Mouse (Mus musculus): ENCODE data around the gene Tmem117. TPM values are rescaled to one million over a fixed set of nuclear protein-coding genes. Genes with fewer than 3 reads are reported as not detected.

Tmem117 gene
- polyA plus RNA-seq, 1 experiment: 0.65 TPM

DNA sequence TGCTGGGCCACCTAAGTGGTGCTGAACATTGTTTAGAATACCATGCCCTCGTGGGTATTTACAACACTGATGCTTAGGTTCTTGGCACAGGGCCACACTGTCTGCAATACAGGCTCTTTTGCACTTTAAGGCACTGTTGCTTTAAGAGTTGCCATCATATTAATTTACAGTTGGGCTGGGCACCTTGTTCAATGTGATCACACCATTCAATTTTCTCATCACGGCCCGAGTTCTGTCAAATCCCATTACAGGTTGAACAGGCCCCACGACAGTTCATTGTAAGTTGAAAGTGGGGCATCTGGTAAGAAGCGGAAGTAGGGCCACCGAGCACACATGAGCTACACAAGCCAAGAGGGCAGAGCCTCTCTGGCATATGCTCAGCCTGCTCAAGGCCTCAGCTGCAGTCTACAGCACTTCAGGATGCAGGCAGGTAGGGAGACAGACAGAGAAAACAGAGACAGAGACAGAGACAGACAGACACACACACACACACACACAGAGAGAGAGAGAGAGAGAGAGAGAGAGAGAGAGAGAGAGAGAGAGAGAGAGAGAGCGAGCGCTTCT, 478.3 kb downstream of the Tmem117 start:
- no peaks in the 10 kb centered on the region for H3K27me3 ChIP-seq (ENCODE audit: control insufficient read depth, insufficient read depth, low read length)
- H3K4me1 ChIP-seq (ENCODE audit: control insufficient read depth, insufficient read depth, low read length): no peaks in the 10 kb centered on the region
- H3K36me3 ChIP-seq (ENCODE audit: control insufficient read depth, insufficient read depth, low read length): no peaks in the 10 kb centered on the region
- no peak overlapping the region for H3K27ac ChIP-seq (ENCODE audit: control insufficient read depth, insufficient read depth, low read depth, low read length)
- H3K4me3 ChIP-seq (ENCODE audit: control insufficient read depth, low read depth, low read length): no peak overlapping the region
- TF ChIP-seq POLR2A (IDR thresholded peaks at IDR 0.05; ENCODE audit: control insufficient read depth, low read depth, low read length) (no peak), CTCF (IDR thresholded peaks at IDR 0.05; ENCODE audit: control insufficient read depth, insufficient read depth, insufficient replicate concordance, low read depth, low read length) (no peak)

DNA sequence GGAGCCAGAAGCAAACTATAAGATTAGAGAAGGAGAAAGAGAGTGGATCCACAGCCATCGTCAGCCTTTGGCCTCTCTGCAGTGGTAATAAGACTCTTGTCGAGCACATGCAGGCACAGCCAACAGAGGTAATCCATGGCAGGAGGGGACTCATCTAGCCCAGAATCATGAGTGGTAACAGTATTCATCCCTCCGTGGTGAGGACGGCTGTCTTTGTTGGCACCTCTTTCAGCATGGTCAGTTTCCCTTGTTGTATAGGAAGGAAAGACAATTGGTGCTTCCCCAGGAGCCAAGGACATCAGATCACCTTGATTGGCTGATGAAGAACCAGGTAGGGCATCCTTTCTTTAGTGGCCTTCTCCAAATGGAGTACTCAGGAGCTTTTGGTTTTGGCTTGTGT, 479.6 kb downstream of the Tmem117 start:
- no peaks in the 10 kb centered on the region for H3K27me3 ChIP-seq (ENCODE audit: control insufficient read depth, insufficient read depth, low read length)
- no peak overlapping the region for H3K4me3 ChIP-seq (ENCODE audit: control insufficient read depth, low read depth, low read length)
- no peak for TF ChIP-seq POLR2A (IDR thresholded peaks at IDR 0.05; ENCODE audit: control insufficient read depth, low read depth, low read length)
- no peak for TF ChIP-seq CTCF (IDR thresholded peaks at IDR 0.05; ENCODE audit: control insufficient read depth, insufficient read depth, insufficient replicate concordance, low read depth, low read length)
- H3K36me3 ChIP-seq (ENCODE audit: control insufficient read depth, insufficient read depth, low read length): no peaks in the 10 kb centered on the region
- no peaks in the 10 kb centered on the region for H3K4me1 ChIP-seq (ENCODE audit: control insufficient read depth, insufficient read depth, low read length)
- H3K27ac ChIP-seq (ENCODE audit: control insufficient read depth, insufficient read depth, low read depth, low read length): no peak overlapping the region

DNA sequence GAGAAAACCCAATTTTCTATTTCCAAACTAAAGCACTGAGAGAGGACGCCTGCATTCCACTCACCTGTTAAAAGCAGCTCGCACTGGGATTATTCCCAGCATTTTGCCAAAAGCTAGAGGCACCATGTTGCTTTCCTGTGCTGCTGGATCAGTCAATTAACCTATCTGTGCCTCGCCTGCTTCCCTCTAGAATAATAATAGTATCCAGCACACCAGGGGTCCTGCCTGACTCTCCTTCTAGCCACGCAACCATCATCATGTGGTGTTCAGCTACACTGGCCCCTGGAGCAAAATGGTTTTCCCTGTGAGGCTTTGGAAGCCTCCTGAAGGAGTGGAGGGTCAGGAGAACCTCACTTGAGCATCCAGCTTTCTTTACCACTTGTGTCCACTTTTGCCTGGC, 502.4 kb downstream of the Tmem117 start:
- no peak overlapping the region for H3K27ac ChIP-seq (ENCODE audit: control insufficient read depth, insufficient read depth, low read depth, low read length)
- no peaks in the 10 kb centered on the region for H3K36me3 ChIP-seq (ENCODE audit: control insufficient read depth, insufficient read depth, low read length)
- H3K27me3 ChIP-seq (ENCODE audit: control insufficient read depth, insufficient read depth, low read length): no peaks in the 10 kb centered on the region
- H3K4me3 ChIP-seq (ENCODE audit: control insufficient read depth, low read depth, low read length): no peak overlapping the region
- TF ChIP-seq POLR2A (IDR thresholded peaks at IDR 0.05; ENCODE audit: control insufficient read depth, low read depth, low read length): no peak
- no peak for TF ChIP-seq CTCF (IDR thresholded peaks at IDR 0.05; ENCODE audit: control insufficient read depth, insufficient read depth, insufficient replicate concordance, low read depth, low read length)
- no peaks in the 10 kb centered on the region for H3K4me1 ChIP-seq (ENCODE audit: control insufficient read depth, insufficient read depth, low read length)

DNA sequence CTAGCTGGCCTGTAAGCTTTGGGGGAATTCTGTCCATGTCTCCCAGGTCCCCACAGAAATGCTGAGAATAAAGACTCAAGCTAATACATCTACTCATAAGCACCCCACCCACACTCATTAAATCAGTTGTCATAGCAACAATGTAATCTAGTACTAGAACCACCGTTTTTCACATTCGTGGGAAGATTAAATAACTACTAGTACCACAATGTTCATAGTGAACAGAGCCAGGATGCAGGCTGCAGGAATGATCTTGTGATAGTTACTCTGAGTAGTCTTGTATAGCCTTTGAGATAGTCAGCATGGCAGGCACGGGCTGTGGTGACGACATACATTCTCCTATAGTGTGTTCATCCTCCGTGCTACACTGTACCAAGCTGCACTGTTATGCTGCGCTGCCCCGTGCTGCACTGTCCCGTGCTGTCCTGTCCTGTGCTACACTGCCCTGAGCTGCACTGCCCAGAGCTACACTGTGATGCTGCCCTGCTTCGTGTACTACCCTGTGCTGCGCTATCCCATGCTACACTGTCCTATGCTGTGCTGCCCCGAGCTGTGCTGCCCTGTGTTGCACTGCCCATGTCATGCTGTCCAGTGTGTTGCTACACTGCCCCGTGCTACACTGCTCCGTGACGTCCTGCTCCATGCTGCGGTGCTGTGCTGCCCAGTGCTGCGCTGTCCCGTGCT, 507.0 kb downstream of the Tmem117 start:
- Histone ChIP-seq H3K27me3 (ENCODE audit: control insufficient read depth, insufficient read depth, low read length) (no peaks in the 10 kb centered on the region), H3K4me1 (ENCODE audit: control insufficient read depth, insufficient read depth, low read length) (no peaks in the 10 kb centered on the region), H3K27ac (ENCODE audit: control insufficient read depth, insufficient read depth, low read depth, low read length) (no peak overlapping the region), H3K4me3 (ENCODE audit: control insufficient read depth, low read depth, low read length) (no peak overlapping the region), H3K36me3 (ENCODE audit: control insufficient read depth, insufficient read depth, low read length) (no peaks in the 10 kb centered on the region)
- TF ChIP-seq POLR2A (IDR thresholded peaks at IDR 0.05; ENCODE audit: control insufficient read depth, low read depth, low read length) (no peak), CTCF (IDR thresholded peaks at IDR 0.05; ENCODE audit: control insufficient read depth, insufficient read depth, insufficient replicate concordance, low read depth, low read length) (no peak)

DNA sequence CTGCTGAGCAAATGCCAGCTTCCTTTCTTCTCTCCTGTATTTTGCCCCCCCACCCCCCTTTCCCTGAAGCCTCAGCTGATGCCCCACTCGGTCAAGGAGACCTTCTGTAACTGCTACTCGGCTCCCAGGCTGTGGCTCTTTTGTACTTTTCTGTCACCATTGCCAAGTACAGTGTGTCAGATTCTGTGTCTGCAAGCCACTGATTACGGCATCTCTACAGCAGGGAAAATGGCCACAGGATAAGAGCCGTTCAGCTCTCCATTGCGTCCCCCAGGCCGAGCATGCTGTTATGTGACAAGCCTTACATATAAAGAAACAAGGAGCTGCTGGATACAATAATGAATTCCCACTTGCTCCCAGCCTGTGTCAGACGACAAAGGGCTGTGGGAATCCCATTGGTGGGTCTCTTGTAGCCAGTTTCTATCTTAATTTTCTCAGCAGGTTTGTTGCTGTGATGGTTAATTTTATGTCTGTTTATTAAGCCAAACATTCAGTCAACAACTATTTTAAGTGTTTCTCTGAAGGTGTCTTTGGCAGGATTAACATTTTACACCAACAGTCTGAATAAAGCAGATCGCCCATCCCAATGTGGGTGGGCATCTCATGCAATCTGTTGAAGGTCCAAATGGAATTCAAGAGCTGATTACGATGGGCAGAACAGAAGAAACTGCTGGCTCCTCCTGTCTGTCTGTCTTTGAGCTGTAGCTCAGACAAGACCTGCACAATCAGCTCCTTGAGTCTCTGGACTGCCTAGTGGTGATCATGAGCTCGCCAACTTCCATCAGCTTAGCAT, 508.2 kb downstream of the Tmem117 start:
- H3K27ac ChIP-seq (ENCODE audit: control insufficient read depth, insufficient read depth, low read depth, low read length): no peak overlapping the region
- no peaks in the 10 kb centered on the region for H3K36me3 ChIP-seq (ENCODE audit: control insufficient read depth, insufficient read depth, low read length)
- no peak overlapping the region for H3K4me3 ChIP-seq (ENCODE audit: control insufficient read depth, low read depth, low read length)
- TF ChIP-seq POLR2A (IDR thresholded peaks at IDR 0.05; ENCODE audit: control insufficient read depth, low read depth, low read length) (no peak), CTCF (IDR thresholded peaks at IDR 0.05; ENCODE audit: control insufficient read depth, insufficient read depth, insufficient replicate concordance, low read depth, low read length) (no peak)
- no peaks in the 10 kb centered on the region for H3K4me1 ChIP-seq (ENCODE audit: control insufficient read depth, insufficient read depth, low read length)
- H3K27me3 ChIP-seq (ENCODE audit: control insufficient read depth, insufficient read depth, low read length): no peaks in the 10 kb centered on the region

DNA sequence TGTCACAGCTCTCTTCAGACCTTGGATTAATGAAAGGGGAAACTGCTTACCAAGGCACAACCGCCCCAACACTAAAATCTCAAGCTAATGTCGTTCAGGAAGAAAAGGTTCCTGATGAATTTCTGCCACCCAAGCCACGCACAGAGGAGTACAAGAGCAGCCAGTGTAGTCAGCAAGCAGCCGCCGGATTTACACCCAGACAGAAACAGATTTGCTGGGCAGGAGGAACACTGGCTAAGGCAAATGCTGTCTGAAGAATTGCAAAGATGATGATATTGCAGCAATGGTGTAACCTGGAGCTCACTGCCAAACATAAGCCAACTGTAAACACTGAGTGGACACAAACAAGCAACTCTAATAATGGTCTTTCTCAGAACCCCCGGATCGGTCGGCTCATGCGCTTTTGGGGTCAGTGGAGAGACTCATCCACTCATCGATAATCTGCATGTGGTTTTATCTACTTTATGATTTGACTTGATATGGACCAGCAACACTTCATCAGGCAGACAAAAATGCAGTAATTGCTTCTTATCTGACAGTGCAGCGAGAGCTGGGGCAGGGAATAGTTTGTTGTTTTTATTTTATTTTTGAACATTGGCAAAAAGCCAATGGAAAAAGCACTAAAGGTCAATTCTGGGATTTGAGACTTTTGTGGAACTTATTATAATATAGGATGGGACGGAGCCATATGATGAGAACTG, 509.8 kb downstream of the Tmem117 start:
- Histone ChIP-seq H3K36me3 (ENCODE audit: control insufficient read depth, insufficient read depth, low read length) (no peaks in the 10 kb centered on the region), H3K27ac (ENCODE audit: control insufficient read depth, insufficient read depth, low read depth, low read length) (no peak overlapping the region), H3K27me3 (ENCODE audit: control insufficient read depth, insufficient read depth, low read length) (no peaks in the 10 kb centered on the region), H3K4me3 (ENCODE audit: control insufficient read depth, low read depth, low read length) (no peak overlapping the region), H3K4me1 (ENCODE audit: control insufficient read depth, insufficient read depth, low read length) (no peaks in the 10 kb centered on the region)
- TF ChIP-seq CTCF (IDR thresholded peaks at IDR 0.05; ENCODE audit: control insufficient read depth, insufficient read depth, insufficient replicate concordance, low read depth, low read length): no peak
- TF ChIP-seq POLR2A (IDR thresholded peaks at IDR 0.05; ENCODE audit: control insufficient read depth, low read depth, low read length): no peak

DNA sequence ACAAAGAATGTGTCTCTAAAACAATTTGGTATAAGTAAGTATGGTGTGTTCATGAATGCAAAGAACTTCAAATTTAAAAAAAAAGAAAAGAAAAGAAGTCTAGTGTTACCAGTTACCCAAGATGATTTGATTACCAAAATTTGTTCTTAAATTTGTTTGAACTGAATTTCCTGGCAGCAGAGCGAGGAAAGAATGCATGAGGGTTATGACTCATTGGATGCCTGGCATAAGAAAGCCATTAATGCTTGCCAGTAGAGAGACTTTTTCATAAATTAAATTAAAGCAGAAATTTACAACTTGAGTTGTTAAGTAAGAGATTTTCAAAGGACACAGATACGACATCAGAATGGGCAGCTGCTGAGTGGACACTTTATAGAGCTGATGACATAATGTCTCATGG, 515.1 kb downstream of the Tmem117 start:
- no peaks in the 10 kb centered on the region for H3K4me1 ChIP-seq (ENCODE audit: control insufficient read depth, insufficient read depth, low read length)
- H3K36me3 ChIP-seq (ENCODE audit: control insufficient read depth, insufficient read depth, low read length): no peaks in the 10 kb centered on the region
- TF ChIP-seq CTCF (IDR thresholded peaks at IDR 0.05; ENCODE audit: control insufficient read depth, insufficient read depth, insufficient replicate concordance, low read depth, low read length) (no peak), POLR2A (IDR thresholded peaks at IDR 0.05; ENCODE audit: control insufficient read depth, low read depth, low read length) (no peak)

More for the DNA sequence above, 515.1 kb downstream of the Tmem117 start:
- Histone ChIP-seq H3K4me3 (ENCODE audit: control insufficient read depth, low read depth, low read length) (no peak overlapping the region), H3K27me3 (ENCODE audit: control insufficient read depth, insufficient read depth, low read length) (no peaks in the 10 kb centered on the region), H3K27ac (ENCODE audit: control insufficient read depth, insufficient read depth, low read depth, low read length) (no peak overlapping the region)

Measured in testis, adult 2 months (tissue).